13 mouse cellular contexts compared by ENCODE assay signal in genomic region chr2:52774373-52774772, GRCm38 (mm10).
"Had no signal": no experiment of that assay in that cellular context is flagged by ENCODE, and none has a peak within 500 bp of the region (broad histone marks: within the 10 kb centered on the region; RNA-seq: fewer than 3 reads in every experiment).

No protein-coding gene starts in this region.

- H3K27me3 ChIP-seq: limb, embryonic 13.5 days; midbrain, embryonic 13.5 days had no signal

- ATAC-seq: midbrain, embryonic 13.5 days had no signal

- DNase-seq: kidney, postnatal 10 days; kidney, postnatal 4 days; left cerebral cortex, postnatal 4 days; lung, adult 18-20 months; right cerebral cortex, adult 18-20 months; right cerebral cortex, postnatal 25 days; thymus, postnatal 4 days had no signal

- H3K4me3 ChIP-seq: layer of hippocampus, adult 2 months; limb, embryonic 13.5 days; midbrain, embryonic 13.5 days; myocyte had no signal

- H3K4me2 ChIP-seq: limb, embryonic 13.5 days; midbrain, embryonic 13.5 days had no signal

- H3K9me3 ChIP-seq: limb, embryonic 13.5 days; midbrain, embryonic 13.5 days had no signal

- H3K36me3 ChIP-seq: limb, embryonic 13.5 days; midbrain, embryonic 13.5 days had no signal

- H3K27ac ChIP-seq: layer of hippocampus, adult 2 months; limb, embryonic 13.5 days; liver, embryonic 14.5 days; midbrain, embryonic 13.5 days; stomach, postnatal 0 days had no signal

- H3K9ac ChIP-seq: limb, embryonic 13.5 days; liver, embryonic 14.5 days; midbrain, embryonic 13.5 days had no signal
